Mouse (Mus musculus) c-Kit-positive CD71-negative TER-119-negative erythroid progenitor cells, embryonic 14.5 days (primary cell): ENCODE data around the gene Sympk.

Source experiments
- DNase-seq: peaks from one replicate; pipeline ENCODE4 v3.0.0-alpha.2; 2013; ENCODE audit warnings: low read depth

Sympk gene

GRCm38 (mm10) chr7:19024096-19024506 is at the start of gene Sympk:
Gene Sympk, plus strand, starts transcription at chr7:19024377.
- peak; percentile 87 for DNase-seq

DNA sequence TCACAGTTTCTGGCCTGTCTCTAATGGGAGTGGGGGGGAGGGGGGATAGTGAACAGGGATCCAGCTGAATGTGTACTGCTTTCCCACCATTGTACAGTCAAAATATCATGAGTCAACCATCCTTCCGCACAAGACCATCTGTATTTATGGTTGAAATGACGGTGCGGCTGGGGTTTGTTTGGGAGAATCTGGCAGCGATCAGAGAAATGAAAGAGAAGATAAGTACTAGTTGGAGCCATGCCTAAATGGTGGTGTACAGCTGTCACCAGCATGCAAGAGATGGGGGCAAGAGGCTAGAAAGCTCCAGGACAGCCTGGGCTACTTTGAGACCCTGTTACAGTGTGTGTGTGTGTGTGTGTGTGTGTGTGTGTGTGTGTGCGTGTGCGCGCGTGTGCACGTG is 45.8 kb upstream of the Sympk start:
- no peak for DNase-seq

DNA sequence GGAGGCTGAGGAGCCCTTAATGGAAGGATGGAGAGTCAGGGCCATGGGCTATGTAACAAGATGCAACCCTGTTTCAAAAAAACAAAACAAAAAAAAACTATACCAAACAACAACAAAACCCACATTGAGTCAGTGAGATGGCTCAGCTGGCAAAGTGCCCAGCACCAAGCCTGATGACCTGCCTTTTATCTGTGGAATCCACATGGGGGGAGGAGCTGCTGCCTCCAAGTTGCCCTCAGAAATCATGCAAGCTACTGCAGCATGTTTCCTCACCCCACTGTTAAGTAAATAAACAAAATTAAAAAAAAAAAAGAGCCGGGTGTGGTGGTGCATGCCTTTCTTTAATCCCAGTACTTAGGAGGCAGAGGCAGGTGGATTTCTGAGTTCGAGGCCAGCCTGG is 37.7 kb upstream of the Sympk start:
- no peak for DNase-seq

DNA sequence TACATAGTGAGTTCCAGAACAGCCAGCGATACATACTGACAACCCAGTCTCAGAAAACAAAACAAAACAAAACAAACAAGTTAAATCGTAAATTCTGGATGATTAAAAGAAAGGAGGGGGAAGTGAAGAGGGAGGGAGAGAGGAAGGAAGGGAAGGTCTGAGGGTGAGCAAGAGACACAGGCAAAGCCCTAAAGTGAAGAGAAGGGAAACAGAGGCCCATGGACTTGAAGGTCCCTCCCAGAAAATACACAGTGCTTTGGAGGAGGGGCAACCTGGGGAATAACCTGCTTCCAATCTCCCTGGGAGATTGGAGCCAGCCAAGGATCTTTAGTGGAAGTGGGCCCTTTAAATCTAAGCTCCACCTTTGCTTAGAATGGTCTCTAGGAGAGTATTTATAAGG is 37.1 kb upstream of the Sympk start, which contains the start of gene Nanos2:
Nanos2 (plus strand) TSS at position 301 of the 400 bp plus-strand sequence.
- DNase-seq, result no peak

- DNase-seq, result no peak
These were observed 36.4 kb upstream of the Sympk start for GRCm38 (mm10) chr7:18987747-18988146.

DNA sequence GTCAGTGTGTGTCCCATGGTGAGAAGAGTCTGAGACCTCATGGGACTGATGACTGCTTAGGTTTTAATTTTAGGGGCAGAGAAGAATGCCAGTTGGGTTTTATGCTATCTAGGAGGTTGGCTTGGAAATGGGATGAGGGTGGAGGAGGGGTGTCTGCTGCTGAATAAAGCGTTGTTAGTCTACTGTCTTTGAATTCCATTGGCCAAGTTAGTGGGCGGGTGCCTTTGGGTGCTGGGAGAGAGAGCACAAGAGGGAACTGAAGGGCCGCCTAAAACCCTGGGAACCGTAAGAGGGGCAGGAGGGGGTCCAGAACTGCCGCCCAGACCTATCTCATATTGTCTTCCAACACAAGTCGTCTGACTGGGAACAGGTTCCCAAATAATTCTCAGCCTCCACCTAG is 35.4 kb upstream of the Sympk start:
- no peak for DNase-seq

DNA sequence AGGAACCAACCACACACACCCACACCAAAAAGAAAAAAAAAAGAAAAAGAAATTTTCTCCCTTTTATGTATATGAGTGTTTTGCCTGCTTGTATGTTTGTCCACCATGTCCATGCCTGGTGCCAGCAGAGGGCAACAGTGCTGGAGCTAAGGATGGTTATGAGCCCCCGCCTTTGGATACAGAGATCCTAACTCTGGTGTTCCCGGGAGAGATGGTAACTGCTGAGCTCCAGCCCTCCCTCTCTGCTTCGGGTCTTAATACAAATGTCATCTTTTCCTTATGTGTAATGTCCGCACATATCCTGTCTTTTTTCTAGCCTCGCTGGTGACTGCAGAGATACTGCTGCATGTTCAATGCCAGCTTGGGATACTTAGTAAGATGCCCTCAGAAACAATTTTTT is 34.2 kb upstream of the Sympk start:
- no peak for DNase-seq

GRCm38 (mm10) chr7:18990601-18991295 is 33.4 kb upstream of the Sympk start, which contains the start of gene Mypop:
Gene Mypop, plus strand, starts transcription at chr7:18991245.
- peak; percentile 99 for DNase-seq

GRCm38 (mm10) chr7:18991660-18992293 is 32.4 kb upstream of the Sympk start:
- no peak for DNase-seq

DNA sequence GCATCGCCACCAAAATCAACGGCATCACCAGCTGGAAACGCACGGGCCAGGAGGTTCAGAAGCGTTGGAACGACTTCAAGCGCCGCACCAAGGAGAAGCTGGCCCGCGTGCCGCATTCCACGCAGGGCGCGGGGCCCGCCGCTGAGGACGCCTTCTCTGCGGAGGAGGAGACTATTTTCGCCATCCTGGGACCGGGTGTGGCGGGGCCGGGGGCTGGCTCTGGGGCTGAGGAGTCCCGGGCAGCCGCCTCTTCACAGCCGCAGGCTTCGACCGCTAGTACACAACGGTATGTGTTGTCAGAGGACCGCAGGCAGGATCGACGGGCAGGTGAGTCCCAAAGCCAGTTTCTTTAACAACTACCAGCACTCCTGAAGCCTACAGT is 31.9 kb upstream of the Sympk start:
- no peak for DNase-seq

DNA sequence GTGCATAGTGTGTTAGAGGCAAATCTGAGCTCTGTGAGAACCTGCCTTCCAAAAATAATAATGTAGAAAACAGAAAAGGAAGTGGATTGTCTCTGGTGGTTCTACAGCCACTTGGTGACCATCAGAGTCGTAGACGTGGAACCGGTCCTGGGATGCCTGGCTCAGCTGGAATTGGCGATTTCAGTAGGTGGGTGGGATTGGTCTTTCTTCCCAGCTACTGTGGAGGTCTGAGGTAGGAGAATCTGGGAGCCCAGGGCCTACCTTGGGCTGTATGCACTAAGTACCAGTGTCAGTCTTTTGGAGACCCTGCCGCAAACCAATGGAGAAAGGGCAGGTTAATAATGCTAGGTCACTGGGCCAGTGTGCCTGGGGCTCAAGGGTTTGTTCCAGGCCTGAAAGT is 31.1 kb upstream of the Sympk start:
- DNase-seq, result no peak

DNA sequence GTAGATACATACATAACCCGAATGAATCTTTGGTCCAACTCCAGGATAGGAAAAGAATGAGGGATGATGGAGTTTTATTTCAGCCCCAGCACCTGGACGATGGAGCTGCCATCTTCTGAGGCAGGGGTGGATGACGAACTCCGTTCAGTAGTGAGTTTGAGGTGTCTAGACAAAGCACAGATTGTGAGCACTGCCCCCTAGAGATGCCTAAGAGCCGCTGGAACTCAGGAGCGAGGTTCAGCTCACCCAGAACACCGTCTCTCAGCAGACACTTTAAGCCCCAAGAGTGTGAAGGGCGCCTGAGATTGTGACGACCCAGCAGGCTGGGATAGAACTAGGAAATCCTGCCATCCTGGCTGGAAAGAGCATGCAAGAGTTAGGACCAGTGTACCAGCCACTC is 25.3 kb upstream of the Sympk start:
- DNase-seq, result no peak

DNA sequence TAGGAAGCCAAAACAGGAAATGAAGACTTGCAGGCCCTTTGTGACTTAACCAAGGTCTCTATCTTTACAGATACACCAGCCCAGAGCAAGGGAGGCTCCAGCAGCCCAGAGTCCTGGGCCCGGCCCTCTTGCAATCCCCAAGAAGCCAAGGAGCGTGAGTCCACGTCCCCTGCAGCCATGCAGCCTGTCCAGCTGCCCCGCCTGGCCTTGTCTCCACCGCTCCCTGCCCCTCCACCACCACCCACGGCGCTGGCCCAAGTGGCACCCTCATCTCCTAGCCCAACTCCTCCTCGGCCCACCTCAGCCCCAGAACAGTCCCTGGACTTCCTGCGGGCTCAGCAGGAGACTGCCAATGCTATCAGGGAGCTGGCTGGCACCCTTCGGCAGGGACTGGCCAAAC is 23.8 kb upstream of the Sympk start:
- DNase-seq, result no peak

GRCm38 (mm10) chr7:19001066-19001806 is 22.9 kb upstream of the Sympk start:
- DNase-seq, result peak; percentile 73

DNA sequence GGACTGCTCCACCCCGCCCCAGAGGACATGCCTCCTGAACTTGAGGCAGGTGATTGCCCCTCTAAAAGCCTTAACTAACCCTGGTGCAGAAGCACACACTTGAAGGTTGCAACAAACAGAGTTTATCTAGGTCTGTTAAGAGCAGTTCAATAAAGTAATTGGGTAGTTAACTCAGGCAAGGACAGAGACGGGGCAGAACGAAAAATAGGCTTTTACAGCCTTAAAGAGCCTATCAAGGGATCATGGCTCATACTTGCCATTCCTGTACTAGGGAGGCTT is 22.4 kb upstream of the Sympk start:
- no peak for DNase-seq

DNA sequence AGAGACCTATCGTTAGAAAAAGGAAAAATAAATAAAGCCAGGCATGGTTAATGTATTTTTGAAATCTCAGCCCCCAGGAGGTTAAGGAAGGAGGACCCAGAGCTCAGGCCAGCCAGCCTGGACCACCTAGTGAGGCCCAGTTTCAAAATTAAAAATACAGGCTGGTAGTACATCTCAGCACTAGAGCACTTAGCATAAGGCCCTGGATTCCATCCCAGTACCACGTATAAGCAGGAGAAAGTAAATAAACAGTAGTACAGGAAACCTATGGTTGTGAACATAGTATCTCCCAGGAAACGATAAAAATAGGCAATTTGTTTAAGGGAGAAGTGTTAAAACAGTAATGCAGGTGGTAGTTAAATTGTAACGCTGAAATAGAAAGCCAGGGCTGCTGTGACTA is 22.1 kb upstream of the Sympk start:
- no peak for DNase-seq

GRCm38 (mm10) chr7:19002848-19003498 is 21.2 kb upstream of the Sympk start:
- DNase-seq, result peak; percentile 77

DNA sequence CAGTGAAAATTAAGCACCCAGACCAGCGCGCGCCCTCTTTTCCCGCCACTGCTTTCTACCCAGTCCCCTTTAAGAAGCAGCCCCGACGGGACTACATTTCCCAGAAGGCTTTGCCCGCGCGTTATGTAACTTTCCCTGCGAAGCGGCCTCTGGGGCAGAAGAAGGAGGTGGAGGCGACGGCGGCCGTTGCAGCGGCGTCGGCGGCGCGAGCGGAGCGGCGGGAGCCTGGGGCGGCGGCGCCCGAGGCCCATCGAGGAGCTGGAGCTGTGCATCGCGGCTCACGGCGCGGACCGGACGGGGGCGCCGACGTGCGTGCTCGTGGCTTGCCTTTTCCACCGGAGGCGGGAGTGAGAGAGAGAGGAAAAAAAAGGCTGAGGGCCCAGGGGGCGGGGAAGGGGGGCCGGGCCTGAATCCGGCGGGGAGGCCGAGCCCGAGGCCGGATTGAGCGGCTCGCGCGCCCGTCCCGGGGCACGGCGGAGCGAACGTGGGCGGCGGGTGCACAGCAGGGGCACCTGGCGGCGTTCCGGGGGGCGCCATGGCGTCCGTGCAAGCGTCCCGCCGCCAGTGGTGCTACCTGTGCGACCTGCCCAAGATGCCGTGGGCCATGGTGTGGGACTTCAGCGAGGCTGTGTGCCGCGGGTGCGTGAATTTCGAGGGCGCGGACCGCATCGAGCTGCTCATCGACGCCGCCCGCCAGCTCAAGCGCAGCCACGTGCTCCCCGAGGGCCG is 20.1 kb upstream of the Sympk start, which contains the start of gene Irf2bp1:
Irf2bp1 (plus strand) TSS at position 143 of the 729 bp plus-strand sequence.
- DNase-seq, result peak; percentile 83

DNA sequence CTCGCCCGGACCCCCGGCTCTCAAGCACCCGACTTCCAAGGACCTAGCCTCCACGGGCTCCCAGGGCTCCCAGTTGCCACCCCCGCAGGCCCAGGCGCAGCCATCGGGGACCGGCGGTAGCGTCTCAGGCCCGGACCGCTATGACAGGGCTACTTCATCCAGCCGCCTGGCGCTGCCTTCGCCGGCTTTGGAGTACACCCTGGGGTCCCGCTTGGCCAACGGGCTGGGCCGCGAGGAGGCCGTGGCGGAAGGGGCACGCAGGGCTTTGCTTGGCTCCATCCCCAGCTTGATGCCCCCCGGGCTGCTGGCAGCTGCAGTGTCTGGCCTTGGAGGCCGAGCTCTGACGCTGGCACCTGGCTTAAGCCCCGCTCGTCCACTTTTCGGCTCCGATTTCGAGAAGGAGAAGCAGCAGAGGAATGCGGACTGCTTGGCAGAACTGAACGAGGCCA is 19.5 kb upstream of the Sympk start:
- no peak for DNase-seq

- DNase-seq, result no peak
These were observed 18.6 kb upstream of the Sympk start for GRCm38 (mm10) chr7:19005417-19006121.

DNA sequence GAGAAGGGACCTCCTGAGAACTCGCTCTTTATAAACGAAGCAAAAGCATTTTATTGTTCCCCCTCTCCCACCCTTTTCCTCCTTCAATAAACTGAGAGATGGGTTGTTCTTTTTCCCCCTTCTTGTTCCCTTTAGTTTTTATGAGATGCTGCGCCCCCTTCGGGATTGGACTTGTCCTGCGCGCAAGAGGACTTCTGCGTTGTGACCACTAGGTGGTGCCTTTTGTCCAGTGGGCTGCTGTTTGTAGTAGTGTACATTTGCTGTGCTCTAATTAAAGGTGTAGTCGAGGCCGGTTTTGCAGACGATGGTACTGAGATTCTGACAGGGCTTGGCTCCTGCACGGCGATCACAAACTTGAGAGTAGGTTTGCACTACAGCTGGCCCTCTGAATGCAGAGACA is 17.7 kb upstream of the Sympk start:
- DNase-seq, result peak; percentile 88
